Mouse (Mus musculus): ENCODE measurements around the gene Cers6. TPM values are rescaled to one million over a fixed set of nuclear protein-coding genes. Genes with fewer than 3 reads are reported as not detected.

The Cers6 gene
- polyA plus RNA-seq, 1 experiment from 2014 or later, result 55.3 TPM

- Histone ChIP-seq H3K9ac (ENCODE audit: low read depth, low read length) (no peak overlapping the region), H3K27me3 (ENCODE audit: control insufficient read depth, insufficient read depth, low read depth, low read length) (no peaks in the 10 kb centered on the region), H3K4me3 (ENCODE audit: low read depth, low read length) (no peak overlapping the region), H3K9me3 (replicated peaks; ENCODE audit: control insufficient read depth, low read length, poor library complexity, severe bottlenecking) (no peaks in the 10 kb centered on the region), H3K27ac (ENCODE audit: low read length) (no peak overlapping the region), H3K36me3 (ENCODE audit: control insufficient read depth, insufficient read depth, low read length) (no peaks in the 10 kb centered on the region; the same call in 1 of the 2 replicates), H3K4me1 (ENCODE audit: control insufficient read depth, insufficient read depth, low read length) (no peaks in the 10 kb centered on the region), H3K4me2 (ENCODE audit: low read length) (no peak overlapping the region)
- ATAC-seq, result no peak
- WGBS, result 85% methylated on average over 2 of the region's 2 CpGs
Observed at GRCm38 (mm10) chr2:68945976-68946375, 84.7 kb downstream of the Cers6 start.

GRCm38 (mm10) chr2:68946819-68947218 is 85.6 kb downstream of the Cers6 start:
- Histone ChIP-seq H3K9ac (ENCODE audit: low read depth, low read length) (no peak overlapping the region), H3K4me1 (ENCODE audit: control insufficient read depth, insufficient read depth, low read length) (no peaks in the 10 kb centered on the region), H3K9me3 (replicated peaks; ENCODE audit: control insufficient read depth, low read length, poor library complexity, severe bottlenecking) (no peaks in the 10 kb centered on the region), H3K36me3 (ENCODE audit: control insufficient read depth, insufficient read depth, low read length) (peaks cover 6% of the 10 kb centered on the region; the same call in 1 of the 2 replicates), H3K27me3 (ENCODE audit: control insufficient read depth, insufficient read depth, low read depth, low read length) (no peaks in the 10 kb centered on the region), H3K4me2 (ENCODE audit: low read length) (no peak overlapping the region), H3K27ac (ENCODE audit: low read length) (no peak overlapping the region), H3K4me3 (ENCODE audit: low read depth, low read length) (no peak overlapping the region)
- no peak for ATAC-seq
- WGBS, result 90% methylated on average over 5 of the region's 5 CpGs

GRCm38 (mm10) chr2:68949137-68949536 is 87.9 kb downstream of the Cers6 start:
- no peaks in the 10 kb centered on the region for H3K27me3 ChIP-seq (ENCODE audit: control insufficient read depth, insufficient read depth, low read depth, low read length)
- peaks cover 6% of the 10 kb centered on the region; the same call in 1 of the 2 replicates for H3K36me3 ChIP-seq (ENCODE audit: control insufficient read depth, insufficient read depth, low read length)
- no peak overlapping the region for H3K4me3 ChIP-seq (ENCODE audit: low read depth, low read length)
- no peaks in the 10 kb centered on the region for H3K4me1 ChIP-seq (ENCODE audit: control insufficient read depth, insufficient read depth, low read length)
- no peak overlapping the region for H3K9ac ChIP-seq (ENCODE audit: low read depth, low read length)
- no peaks in the 10 kb centered on the region for H3K9me3 ChIP-seq (replicated peaks; ENCODE audit: control insufficient read depth, low read length, poor library complexity, severe bottlenecking)
- 98% methylated on average over 2 of the region's 2 CpGs for WGBS
- no peak for ATAC-seq
- no peak overlapping the region for H3K27ac ChIP-seq (ENCODE audit: low read length)
- H3K4me2 ChIP-seq (ENCODE audit: low read length), result no peak overlapping the region

GRCm38 (mm10) chr2:68949728-68950127 is 88.5 kb downstream of the Cers6 start:
- no peak for ATAC-seq
- Histone ChIP-seq H3K9ac (ENCODE audit: low read depth, low read length) (no peak overlapping the region), H3K4me2 (ENCODE audit: low read length) (no peak overlapping the region), H3K4me3 (ENCODE audit: low read depth, low read length) (no peak overlapping the region), H3K9me3 (replicated peaks; ENCODE audit: control insufficient read depth, low read length, poor library complexity, severe bottlenecking) (no peaks in the 10 kb centered on the region), H3K27ac (ENCODE audit: low read length) (no peak overlapping the region), H3K27me3 (ENCODE audit: control insufficient read depth, insufficient read depth, low read depth, low read length) (no peaks in the 10 kb centered on the region), H3K4me1 (ENCODE audit: control insufficient read depth, insufficient read depth, low read length) (no peaks in the 10 kb centered on the region), H3K36me3 (ENCODE audit: control insufficient read depth, insufficient read depth, low read length) (peaks cover 6% of the 10 kb centered on the region; the same call in 1 of the 2 replicates)
- 84% methylated on average over 5 of the region's 5 CpGs for WGBS

GRCm38 (mm10) chr2:68951706-68952105 is 90.5 kb downstream of the Cers6 start:
- no peaks in the 10 kb centered on the region for H3K9me3 ChIP-seq (replicated peaks; ENCODE audit: control insufficient read depth, low read length, poor library complexity, severe bottlenecking)
- 94% methylated on average over 3 of the region's 3 CpGs for WGBS
- H3K4me3 ChIP-seq (ENCODE audit: low read depth, low read length), result no peak overlapping the region
- H3K4me1 ChIP-seq (ENCODE audit: control insufficient read depth, insufficient read depth, low read length), result no peaks in the 10 kb centered on the region
- no peak overlapping the region for H3K4me2 ChIP-seq (ENCODE audit: low read length)
- no peak overlapping the region for H3K27ac ChIP-seq (ENCODE audit: low read length)
- peaks cover 6% of the 10 kb centered on the region; the same call in 1 of the 2 replicates for H3K36me3 ChIP-seq (ENCODE audit: control insufficient read depth, insufficient read depth, low read length)
- no peak for ATAC-seq
- no peak overlapping the region for H3K9ac ChIP-seq (ENCODE audit: low read depth, low read length)
- no peaks in the 10 kb centered on the region for H3K27me3 ChIP-seq (ENCODE audit: control insufficient read depth, insufficient read depth, low read depth, low read length)

- 68% methylated on average over 2 of the region's 2 CpGs for WGBS
- H3K9me3 ChIP-seq (replicated peaks; ENCODE audit: control insufficient read depth, low read length, poor library complexity, severe bottlenecking), result no peaks in the 10 kb centered on the region
- H3K36me3 ChIP-seq (ENCODE audit: control insufficient read depth, insufficient read depth, low read length), result peaks cover 6% of the 10 kb centered on the region; the same call in 1 of the 2 replicates
- H3K4me1 ChIP-seq (ENCODE audit: control insufficient read depth, insufficient read depth, low read length), result 0 out of 2 replicates have a peak, but pooled peaks cover 3% of the 10 kb centered on the region
- H3K4me3 ChIP-seq (ENCODE audit: low read depth, low read length), result no peak overlapping the region
- no peak for ATAC-seq
- no peak overlapping the region for H3K9ac ChIP-seq (ENCODE audit: low read depth, low read length)
- no peak overlapping the region for H3K4me2 ChIP-seq (ENCODE audit: low read length)
- H3K27ac ChIP-seq (ENCODE audit: low read length), result no peak overlapping the region
- H3K27me3 ChIP-seq (ENCODE audit: control insufficient read depth, insufficient read depth, low read depth, low read length), result no peaks in the 10 kb centered on the region
Observed at GRCm38 (mm10) chr2:68953688-68954087, 92.4 kb downstream of the Cers6 start.

GRCm38 (mm10) chr2:68955496-68955895 is 94.3 kb downstream of the Cers6 start:
- H3K4me1 ChIP-seq (ENCODE audit: control insufficient read depth, insufficient read depth, low read length), result 0 out of 2 replicates have a peak, but pooled peaks cover 3% of the 10 kb centered on the region
- no peak overlapping the region for H3K27ac ChIP-seq (ENCODE audit: low read length)
- no peaks in the 10 kb centered on the region for H3K9me3 ChIP-seq (replicated peaks; ENCODE audit: control insufficient read depth, low read length, poor library complexity, severe bottlenecking)
- no peak overlapping the region for H3K9ac ChIP-seq (ENCODE audit: low read depth, low read length)
- 96% methylated on average over 2 of the region's 2 CpGs for WGBS
- no peak for ATAC-seq
- peaks cover 6% of the 10 kb centered on the region; the same call in 1 of the 2 replicates for H3K36me3 ChIP-seq (ENCODE audit: control insufficient read depth, insufficient read depth, low read length)
- H3K4me3 ChIP-seq (ENCODE audit: low read depth, low read length), result no peak overlapping the region
- no peaks in the 10 kb centered on the region for H3K27me3 ChIP-seq (ENCODE audit: control insufficient read depth, insufficient read depth, low read depth, low read length)
- no peak overlapping the region for H3K4me2 ChIP-seq (ENCODE audit: low read length)

- no peak overlapping the region for H3K4me3 ChIP-seq (ENCODE audit: low read depth, low read length)
- no peaks in the 10 kb centered on the region for H3K27me3 ChIP-seq (ENCODE audit: control insufficient read depth, insufficient read depth, low read depth, low read length)
- H3K4me1 ChIP-seq (ENCODE audit: control insufficient read depth, insufficient read depth, low read length), result 0 out of 2 replicates have a peak, but pooled peaks cover 3% of the 10 kb centered on the region
- 98% methylated on average over 3 of the region's 3 CpGs for WGBS
- no peak overlapping the region for H3K4me2 ChIP-seq (ENCODE audit: low read length)
- ATAC-seq, result no peak
- no peaks in the 10 kb centered on the region for H3K9me3 ChIP-seq (replicated peaks; ENCODE audit: control insufficient read depth, low read length, poor library complexity, severe bottlenecking)
- no peak overlapping the region for H3K27ac ChIP-seq (ENCODE audit: low read length)
- H3K36me3 ChIP-seq (ENCODE audit: control insufficient read depth, insufficient read depth, low read length), result peaks cover 6% of the 10 kb centered on the region; the same call in 1 of the 2 replicates
- H3K9ac ChIP-seq (ENCODE audit: low read depth, low read length), result no peak overlapping the region
Observed at GRCm38 (mm10) chr2:68956146-68956545, 94.9 kb downstream of the Cers6 start.

- Histone ChIP-seq H3K9ac (ENCODE audit: low read depth, low read length) (no peak overlapping the region), H3K27me3 (ENCODE audit: control insufficient read depth, insufficient read depth, low read depth, low read length) (no peaks in the 10 kb centered on the region), H3K9me3 (replicated peaks; ENCODE audit: control insufficient read depth, low read length, poor library complexity, severe bottlenecking) (no peaks in the 10 kb centered on the region), H3K4me2 (ENCODE audit: low read length) (no peak overlapping the region), H3K4me3 (ENCODE audit: low read depth, low read length) (no peak overlapping the region), H3K36me3 (ENCODE audit: control insufficient read depth, insufficient read depth, low read length) (no peaks in the 10 kb centered on the region), H3K4me1 (ENCODE audit: control insufficient read depth, insufficient read depth, low read length) (0 out of 2 replicates have a peak, but pooled peaks cover 3% of the 10 kb centered on the region), H3K27ac (ENCODE audit: low read length) (peak overlapping the region; percentile 36; the same call in 1 of the 2 replicates)
- WGBS, result 61% methylated on average over 7 of the region's 7 CpGs
- ATAC-seq, result peak; percentile 67
Observed at GRCm38 (mm10) chr2:68957831-68958230, 96.6 kb downstream of the Cers6 start.
